Mouse (Mus musculus): ENCODE measurements around the gene Erfe. TPM values are rescaled to one million over a fixed set of nuclear protein-coding genes. Genes with fewer than 3 reads are reported as not detected.

Erfe gene
- polyA plus RNA-seq, 1 experiment from 2014 or later: 2.2 TPM

- no peaks in the 10 kb centered on the region for H3K36me3 ChIP-seq (ENCODE audit: insufficient read depth, low read length)
- H3K9ac ChIP-seq (replicated peaks; ENCODE audit: low read length): 0 out of 2 replicates have a peak overlapping the region, but pooled peaks have one; percentile 40
- H3K9me3 ChIP-seq (ENCODE audit: low read length): no peaks in the 10 kb centered on the region
- H3K27ac ChIP-seq (ENCODE audit: low read length): no peak overlapping the region
- H3K4me1 ChIP-seq (ENCODE audit: insufficient read depth, low read length): peaks cover 8% of the 10 kb centered on the region
- H3K27me3 ChIP-seq (ENCODE audit: insufficient read depth, low read length): peaks cover 44% of the 10 kb centered on the region
- peak; percentile 62 for ATAC-seq (ENCODE audit: low FRiP score, low TSS enrichment)
- H3K4me3 ChIP-seq (ENCODE audit: low read length): peak overlapping the region; percentile 34
- 2% methylated on average over 68 of the region's 68 CpGs for WGBS
- peak overlapping the region; percentile 54 for H3K4me2 ChIP-seq (replicated peaks; ENCODE audit: low read depth, low read length)
Observed at GRCm38 (mm10) chr1:91344921-91345685, 21.1 kb upstream of the Erfe start.

- H3K9me3 ChIP-seq (ENCODE audit: low read length): no peaks in the 10 kb centered on the region
- peaks cover 8% of the 10 kb centered on the region for H3K4me1 ChIP-seq (ENCODE audit: insufficient read depth, low read length)
- no peak overlapping the region for H3K9ac ChIP-seq (replicated peaks; ENCODE audit: low read length)
- ATAC-seq (ENCODE audit: low FRiP score, low TSS enrichment): peak; percentile 70
- peaks cover 44% of the 10 kb centered on the region for H3K27me3 ChIP-seq (ENCODE audit: insufficient read depth, low read length)
- WGBS: 33% methylated on average over 3 of the region's 3 CpGs
- H3K27ac ChIP-seq (ENCODE audit: low read length): no peak overlapping the region
- H3K4me3 ChIP-seq (ENCODE audit: low read length): no peak overlapping the region
- no peaks in the 10 kb centered on the region for H3K36me3 ChIP-seq (ENCODE audit: insufficient read depth, low read length)
- no peak overlapping the region for H3K4me2 ChIP-seq (replicated peaks; ENCODE audit: low read depth, low read length)
Observed at GRCm38 (mm10) chr1:91346892-91347291, 19.3 kb upstream of the Erfe start.

DNA sequence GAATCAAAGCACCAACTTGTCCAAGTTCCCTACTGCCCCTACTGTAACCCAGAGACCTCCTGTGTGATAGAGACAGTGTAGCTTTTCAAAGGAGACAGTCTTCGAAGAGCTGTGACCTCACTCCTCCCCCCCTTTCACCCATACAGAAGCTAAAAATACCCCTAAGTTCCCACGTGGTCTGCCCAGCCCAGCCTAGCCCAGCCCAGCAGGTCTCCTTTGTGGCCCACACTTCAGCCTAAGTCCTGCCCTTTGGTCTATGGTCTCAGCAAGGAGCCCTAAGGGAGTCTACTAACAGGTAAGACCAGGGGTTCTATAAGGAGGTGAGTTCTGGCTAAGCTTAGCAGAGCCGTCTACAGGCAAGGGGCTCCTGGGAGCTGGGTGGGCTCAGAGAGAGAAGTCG, 15.4 kb upstream of the Erfe start, which contains the start of gene Klhl30:
Gene Klhl30, plus strand, starts transcription at position 176 of the 400 bp plus-strand sequence.
- no peak for ATAC-seq (ENCODE audit: low FRiP score, low TSS enrichment)
- Histone ChIP-seq H3K9me3 (ENCODE audit: low read length) (no peaks in the 10 kb centered on the region), H3K9ac (replicated peaks; ENCODE audit: low read length) (no peak within 1 kb of the TSS), H3K27me3 (ENCODE audit: insufficient read depth, low read length) (peaks cover 10% of the 10 kb centered on the region), H3K4me2 (replicated peaks; ENCODE audit: low read depth, low read length) (no peak within 1 kb of the TSS), H3K27ac (ENCODE audit: low read length) (no peak within 1 kb of the TSS), H3K4me1 (ENCODE audit: insufficient read depth, low read length) (no peaks in the 10 kb centered on the region), H3K36me3 (ENCODE audit: insufficient read depth, low read length) (no peaks in the 10 kb centered on the region), H3K4me3 (ENCODE audit: low read length) (no peak within 1 kb of the TSS)
- WGBS: 64% methylated on average over 4 of the region's 4 CpGs

GRCm38 (mm10) chr1:91351249-91351648, 15.0 kb upstream of the Erfe start:
- H3K36me3 ChIP-seq (ENCODE audit: insufficient read depth, low read length): no peaks in the 10 kb centered on the region
- H3K9me3 ChIP-seq (ENCODE audit: low read length): no peaks in the 10 kb centered on the region
- no peaks in the 10 kb centered on the region for H3K4me1 ChIP-seq (ENCODE audit: insufficient read depth, low read length)
- no peak overlapping the region for H3K4me3 ChIP-seq (ENCODE audit: low read length)
- peaks cover 6% of the 10 kb centered on the region for H3K27me3 ChIP-seq (ENCODE audit: insufficient read depth, low read length)
- no peak for ATAC-seq (ENCODE audit: low FRiP score, low TSS enrichment)
- H3K4me2 ChIP-seq (replicated peaks; ENCODE audit: low read depth, low read length): no peak overlapping the region
- no peak overlapping the region for H3K27ac ChIP-seq (ENCODE audit: low read length)
- whole genome bisulfite sequencing: 76% methylated on average over 3 of the region's 3 CpGs
- H3K9ac ChIP-seq (replicated peaks; ENCODE audit: low read length): no peak overlapping the region

GRCm38 (mm10) chr1:91352277-91352676, 14.0 kb upstream of the Erfe start:
- no peak overlapping the region for H3K9ac ChIP-seq (replicated peaks; ENCODE audit: low read length)
- H3K4me2 ChIP-seq (replicated peaks; ENCODE audit: low read depth, low read length): no peak overlapping the region
- no peak for ATAC-seq (ENCODE audit: low FRiP score, low TSS enrichment)
- no peaks in the 10 kb centered on the region for H3K9me3 ChIP-seq (ENCODE audit: low read length)
- no peak overlapping the region for H3K4me3 ChIP-seq (ENCODE audit: low read length)
- 84% methylated on average over 2 of the region's 2 CpGs for WGBS
- H3K27me3 ChIP-seq (ENCODE audit: insufficient read depth, low read length): no peaks in the 10 kb centered on the region
- no peak overlapping the region for H3K27ac ChIP-seq (ENCODE audit: low read length)
- no peaks in the 10 kb centered on the region for H3K36me3 ChIP-seq (ENCODE audit: insufficient read depth, low read length)
- H3K4me1 ChIP-seq (ENCODE audit: insufficient read depth, low read length): no peaks in the 10 kb centered on the region

DNA sequence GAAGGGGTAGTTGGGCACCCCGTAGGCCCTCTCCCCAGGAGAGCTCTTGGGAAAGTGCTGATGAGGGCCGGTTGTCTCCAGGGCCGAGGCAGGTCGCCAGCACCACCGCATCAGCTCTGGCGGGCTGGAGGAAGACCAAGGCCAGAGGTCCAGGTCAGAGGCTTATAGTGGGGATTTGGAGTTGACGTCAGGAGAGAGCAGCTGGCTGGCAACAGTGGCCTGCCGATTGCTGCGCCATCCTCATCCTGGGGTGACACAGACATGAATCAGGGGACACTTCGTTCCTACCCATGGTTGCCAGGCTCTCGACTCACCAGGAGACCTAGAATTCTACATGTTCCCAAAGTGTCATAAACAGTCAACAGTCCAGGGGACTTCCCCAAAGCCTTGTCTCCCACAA, 10.1 kb upstream of the Erfe start:
- H3K9ac ChIP-seq (replicated peaks; ENCODE audit: low read length): no peak overlapping the region
- WGBS: 83% methylated on average over 11 of the region's 11 CpGs

DNA sequence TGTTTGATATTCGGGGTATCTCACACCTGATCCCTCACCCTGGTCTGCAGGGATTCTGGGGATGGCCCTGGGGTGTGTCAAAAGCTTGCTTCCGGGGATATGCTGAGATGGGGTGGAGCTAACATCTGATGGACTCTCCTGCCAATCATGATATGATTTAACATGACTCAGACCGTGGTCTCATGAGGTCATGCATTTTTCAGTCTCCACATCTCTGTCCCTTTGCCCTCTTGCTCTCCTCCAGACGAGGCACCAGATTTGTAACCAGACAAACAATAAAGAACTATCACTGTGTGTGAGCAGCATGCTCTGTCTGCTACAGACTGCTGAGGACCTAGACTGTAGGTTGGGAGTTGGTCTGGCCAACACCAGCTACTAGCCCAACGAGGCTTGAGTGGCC, 4.1 kb upstream of the Erfe start:
- H3K27ac ChIP-seq (ENCODE audit: low read length): no peak overlapping the region
- 80% methylated on average over 5 of the region's 5 CpGs for whole genome bisulfite sequencing

More for the DNA sequence above, 10.1 kb upstream of the Erfe start:
- no peaks in the 10 kb centered on the region for H3K27me3 ChIP-seq (ENCODE audit: insufficient read depth, low read length)
- ATAC-seq (ENCODE audit: low FRiP score, low TSS enrichment): no peak
- H3K4me2 ChIP-seq (replicated peaks; ENCODE audit: low read depth, low read length): no peak overlapping the region
- no peaks in the 10 kb centered on the region for H3K9me3 ChIP-seq (ENCODE audit: low read length)
- no peaks in the 10 kb centered on the region for H3K36me3 ChIP-seq (ENCODE audit: insufficient read depth, low read length)
- H3K4me1 ChIP-seq (ENCODE audit: insufficient read depth, low read length): no peaks in the 10 kb centered on the region
- no peak overlapping the region for H3K4me3 ChIP-seq (ENCODE audit: low read length)
- H3K27ac ChIP-seq (ENCODE audit: low read length): no peak overlapping the region

DNA sequence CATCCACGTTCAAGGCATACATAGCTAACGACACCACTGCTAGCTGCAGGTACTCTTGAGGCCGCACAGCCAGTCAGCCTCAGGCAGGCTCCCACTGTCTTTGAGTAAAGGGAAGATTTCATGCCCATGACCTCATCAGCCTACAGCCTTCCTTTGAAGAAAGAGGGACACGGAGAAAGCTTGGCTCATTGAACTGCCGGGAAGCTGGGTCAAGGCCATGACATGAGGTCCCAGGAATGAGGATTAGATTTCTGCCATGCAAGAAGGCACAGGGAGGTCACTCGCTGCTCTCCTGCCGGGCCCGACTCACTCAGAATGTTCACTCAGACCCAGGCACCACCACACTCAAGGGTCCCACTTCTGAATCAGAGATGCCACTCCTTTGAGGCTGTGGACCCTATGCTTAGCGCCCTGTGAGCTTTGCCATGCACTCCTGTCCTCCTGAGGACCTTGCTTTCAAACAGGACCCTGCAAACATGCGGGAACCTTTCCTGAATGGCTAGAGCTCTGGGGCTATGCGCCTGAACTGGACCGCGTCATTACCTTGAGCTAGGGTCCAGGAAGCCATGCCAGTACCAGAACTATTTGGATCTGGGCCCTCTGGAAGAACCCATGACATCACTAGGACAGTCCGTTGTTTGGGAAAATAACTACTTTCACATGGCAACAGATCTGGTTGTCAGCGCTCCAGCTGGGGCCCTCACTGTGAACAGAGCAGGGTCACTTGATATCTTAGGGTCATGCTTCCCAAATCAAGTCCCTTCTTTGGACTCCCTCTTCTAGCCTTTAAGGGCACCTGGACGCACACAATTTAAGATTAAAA, 1.2 kb upstream of the Erfe start:
- Histone ChIP-seq H3K4me1 (ENCODE audit: insufficient read depth, low read length) (peaks cover 16% of the 10 kb centered on the region), H3K4me2 (replicated peaks; ENCODE audit: low read depth, low read length) (no peak overlapping the region), H3K27ac (ENCODE audit: low read length) (no peak overlapping the region), H3K27me3 (ENCODE audit: insufficient read depth, low read length) (peaks cover 3% of the 10 kb centered on the region; the same call in 1 of the 2 replicates), H3K36me3 (ENCODE audit: insufficient read depth, low read length) (no peaks in the 10 kb centered on the region), H3K9ac (replicated peaks; ENCODE audit: low read length) (no peak overlapping the region), H3K9me3 (ENCODE audit: low read length) (peaks cover 9% of the 10 kb centered on the region; the same call in 1 of the 2 replicates), H3K4me3 (ENCODE audit: low read length) (no peak overlapping the region)
- no peak for ATAC-seq (ENCODE audit: low FRiP score, low TSS enrichment)
- WGBS: 72% methylated on average over 16 of the region's 16 CpGs

More for the DNA sequence above, 4.1 kb upstream of the Erfe start:
- Histone ChIP-seq H3K4me2 (replicated peaks; ENCODE audit: low read depth, low read length) (no peak overlapping the region), H3K9ac (replicated peaks; ENCODE audit: low read length) (no peak overlapping the region), H3K27me3 (ENCODE audit: insufficient read depth, low read length) (peaks cover 3% of the 10 kb centered on the region; the same call in 1 of the 2 replicates), H3K4me1 (ENCODE audit: insufficient read depth, low read length) (peaks cover 16% of the 10 kb centered on the region), H3K4me3 (ENCODE audit: low read length) (no peak overlapping the region), H3K36me3 (ENCODE audit: insufficient read depth, low read length) (no peaks in the 10 kb centered on the region), H3K9me3 (ENCODE audit: low read length) (peaks cover 9% of the 10 kb centered on the region; the same call in 1 of the 2 replicates)
- ATAC-seq (ENCODE audit: low FRiP score, low TSS enrichment): no peak

DNA sequence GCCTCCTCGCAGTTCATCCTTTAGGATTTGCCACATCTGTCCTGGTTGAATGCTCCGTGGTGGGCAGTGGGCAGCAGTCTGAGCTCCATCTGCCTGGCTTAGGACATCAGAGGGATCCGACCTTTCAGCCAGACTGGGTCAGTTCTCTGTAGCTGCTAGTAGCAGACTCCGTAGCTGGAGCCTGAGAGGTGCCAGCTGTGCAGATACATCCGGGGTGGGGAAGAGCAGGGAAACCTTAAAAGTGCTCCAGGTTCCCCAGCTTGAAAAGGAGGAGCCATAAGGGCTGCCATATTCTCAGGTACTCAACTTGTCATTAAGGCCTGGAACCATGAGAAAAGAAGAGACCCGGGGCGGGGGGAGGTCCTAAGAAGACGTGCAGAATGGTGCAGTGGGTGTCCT, 415 bp upstream of the Erfe start:
- 22% methylated on average over 8 of the region's 8 CpGs for WGBS
- Histone ChIP-seq H3K4me3 (ENCODE audit: low read length) (peak overlapping the region; percentile 42), H3K4me1 (ENCODE audit: insufficient read depth, low read length) (peaks cover 16% of the 10 kb centered on the region), H3K9ac (replicated peaks; ENCODE audit: low read length) (peak overlapping the region; percentile 77; the same call in 1 of the 2 replicates), H3K9me3 (ENCODE audit: low read length) (peaks cover 9% of the 10 kb centered on the region; the same call in 1 of the 2 replicates), H3K36me3 (ENCODE audit: insufficient read depth, low read length) (peaks cover 6% of the 10 kb centered on the region; the same call in 1 of the 2 replicates), H3K27me3 (ENCODE audit: insufficient read depth, low read length) (peaks cover 3% of the 10 kb centered on the region; the same call in 1 of the 2 replicates), H3K4me2 (replicated peaks; ENCODE audit: low read depth, low read length) (peak overlapping the region; percentile 88), H3K27ac (ENCODE audit: low read length) (no peak overlapping the region)
- 0 out of 2 replicates have a peak, but pooled peaks have one; percentile 16 for ATAC-seq (ENCODE audit: low FRiP score, low TSS enrichment)

Measured in kidney, embryonic 16.5 days (tissue).